Mouse (Mus musculus) bone marrow macrophage, adult 2 months (primary cell): ENCODE data around the gene A130010J15Rik.

ENCODE experiments used
- CTCF ChIP-seq: IDR thresholded peaks from 2 replicates; pipeline ENCODE4 v1.5.1; 2012; ENCODE audit warnings: low read depth, mild to moderate bottlenecking, low read length, moderate library complexity
- POLR2A ChIP-seq: IDR thresholded peaks from 2 replicates; pipeline ENCODE4 v1.6.1; 2012; ENCODE audit warnings: mild to moderate bottlenecking, low read depth, low read length, borderline replicate concordance

GRCm38 (mm10) chr1:193130839-193131238, 37.0 kb upstream of the A130010J15Rik start:
- TF ChIP-seq CTCF (no peak), POLR2A (no peak)
